Mouse (Mus musculus) C2C12 (cell line): ENCODE results near the gene Fbxl12. TPM values are rescaled to one million over a fixed set of nuclear protein-coding genes. Genes with fewer than 3 reads are reported as not detected.
"Not testable (repeated sequence)": the region's sequence is repeated elsewhere in the genome, so short reads cannot be mapped to it uniquely, and the experiment has no call there.

Source experiments
- H3K27me3 ChIP-seq: one replicate; pipeline ENCODE4 v1.6.1; 2011; ENCODE audit not compliant: control insufficient read depth, insufficient read depth, insufficient read length
- H3K36me3 ChIP-seq: one replicate; pipeline ENCODE4 v1.6.1; 2011; ENCODE audit not compliant: control insufficient read depth, insufficient read depth
- H3K4me3 ChIP-seq: one replicate; pipeline ENCODE4 v1.5.1; 2011; ENCODE audit warnings: mild to moderate bottlenecking, control low read depth; ENCODE audit not compliant: poor library complexity, insufficient read depth, severe bottlenecking
- H3K79me2 ChIP-seq: one replicate; pipeline ENCODE4 v1.6.1; 2011; ENCODE audit not compliant: control insufficient read depth, insufficient read depth
- H3K79me3 ChIP-seq: one replicate; pipeline ENCODE4 v1.6.1; 2011; ENCODE audit warnings: low read depth, control low read depth
- H3ac ChIP-seq: one replicate; pipeline ENCODE3; 2011; ENCODE audit warnings: low read depth; ENCODE audit not compliant: control insufficient read depth, insufficient read length
- CEBPB ChIP-seq: IDR thresholded peaks from one replicate; pipeline ENCODE4 v1.6.1; 2011; ENCODE audit warnings: low read depth, mild to moderate bottlenecking, control low read depth, moderate library complexity
- CTCF ChIP-seq: IDR thresholded peaks from one replicate; pipeline ENCODE4 v1.5.1; 2011; ENCODE audit not compliant: control insufficient read depth, insufficient read depth, insufficient read length
- FOSL1 ChIP-seq: IDR thresholded peaks from one replicate; pipeline ENCODE4 v1.8.0; 2011; ENCODE audit warnings: mild to moderate bottlenecking, low read length; ENCODE audit not compliant: poor library complexity, insufficient read depth, severe bottlenecking
- MAX ChIP-seq: IDR thresholded peaks from one replicate; pipeline ENCODE4 v1.6.1; 2011; ENCODE audit warnings: mild to moderate bottlenecking, control low read depth
- MYOD1 ChIP-seq: IDR thresholded peaks from one replicate; pipeline ENCODE4 v1.6.1; 2011; ENCODE audit warnings: low read depth; ENCODE audit not compliant: control insufficient read depth, insufficient read length
- MYOG ChIP-seq: IDR thresholded peaks from one replicate; pipeline ENCODE4 v1.6.1; 2011; ENCODE audit not compliant: control insufficient read depth, insufficient read length; ENCODE audit errors: extremely low read depth
- USF1 ChIP-seq: IDR thresholded peaks from one replicate; pipeline ENCODE4 v1.6.1; 2011; ENCODE audit warnings: low read depth, mild to moderate bottlenecking, control low read depth, moderate library complexity
- polyA plus RNA-seq: library from polyadenylated mRNA; unstranded; fragments of >200 nt; fragmentation: generic; extraction: Trizol; gene quantifications from one replicate; pipeline ENCODE4 v1.2.1, GENCODE M21; 2012; ENCODE audit warnings: missing spikeins

Gene Fbxl12
- polyA plus RNA-seq, 1 experiment = 7.9 TPM

- Histone ChIP-seq H3K27me3 (no peaks in the 10 kb centered on the region), H3K79me2 (peaks cover 83% of the 10 kb centered on the region), H3K79me3 (peaks cover 48% of the 10 kb centered on the region), H3ac (peak overlapping the region; percentile 15), H3K36me3 (peaks cover 5% of the 10 kb centered on the region), H3K4me3 (peak overlapping the region; percentile 95)
- TF ChIP-seq CTCF (no peak), USF1 (no peak), MYOD1 (no peak), CEBPB (no peak), MYOG (no peak), FOSL1 (no peak), MAX (no peak)
Measured at GRCm38 (mm10) chr9:20641501-20641900, 3.1 kb downstream of the Fbxl12 start.

GRCm38 (mm10) chr9:20639486-20639885 lies 5.1 kb downstream of the Fbxl12 start:
- Histone ChIP-seq H3K79me3 (peaks cover 35% of the 10 kb centered on the region), H3K27me3 (no peaks in the 10 kb centered on the region), H3K79me2 (peaks cover 63% of the 10 kb centered on the region), H3K4me3 (no peak overlapping the region), H3K36me3 (peaks cover 4% of the 10 kb centered on the region), H3ac (no peak overlapping the region)
- TF ChIP-seq FOSL1 (no peak), MAX (no peak), USF1 (no peak), MYOD1 (no peak), CEBPB (no peak), MYOG (no peak), CTCF (no peak)

- Histone ChIP-seq H3K36me3 (peaks cover 4% of the 10 kb centered on the region), H3K4me3 (no peak overlapping the region), H3K79me3 (peaks cover 28% of the 10 kb centered on the region), H3K27me3 (no peaks in the 10 kb centered on the region), H3ac (no peak overlapping the region), H3K79me2 (peaks cover 54% of the 10 kb centered on the region)
- no peak for TF ChIP-seq CEBPB
- TF ChIP-seq MYOD1 = no peak
- TF ChIP-seq CTCF = no peak
- no peak for TF ChIP-seq MYOG
- TF ChIP-seq FOSL1 = no peak
- no peak for TF ChIP-seq MAX
- no peak for TF ChIP-seq USF1
Measured at GRCm38 (mm10) chr9:20638552-20638951, 6.0 kb downstream of the Fbxl12 start.

GRCm38 (mm10) chr9:20636790-20637189 lies 7.8 kb downstream of the Fbxl12 start:
- H3K79me3 ChIP-seq = peaks cover 28% of the 10 kb centered on the region
- H3ac ChIP-seq = no peak overlapping the region
- H3K79me2 ChIP-seq = peaks cover 41% of the 10 kb centered on the region
- H3K4me3 ChIP-seq = no peak overlapping the region
- peaks cover 4% of the 10 kb centered on the region for H3K36me3 ChIP-seq
- H3K27me3 ChIP-seq = no peaks in the 10 kb centered on the region
- TF ChIP-seq CEBPB (no peak), USF1 (no peak), MYOD1 (no peak), FOSL1 (no peak), CTCF (no peak), MAX (no peak), MYOG (no peak)

- peaks cover 23% of the 10 kb centered on the region for H3K79me3 ChIP-seq
- peaks cover 4% of the 10 kb centered on the region for H3K36me3 ChIP-seq
- H3K79me2 ChIP-seq = peaks cover 36% of the 10 kb centered on the region
- H3ac ChIP-seq = no peak overlapping the region
- H3K27me3 ChIP-seq = no peaks in the 10 kb centered on the region
- H3K4me3 ChIP-seq = no peak overlapping the region
- no peak for TF ChIP-seq CTCF
- TF ChIP-seq MAX = no peak
- TF ChIP-seq CEBPB = no peak
- TF ChIP-seq USF1 = no peak
- TF ChIP-seq FOSL1 = no peak
- TF ChIP-seq MYOD1 = no peak
- no peak for TF ChIP-seq MYOG
Measured at GRCm38 (mm10) chr9:20636256-20636655, 8.3 kb downstream of the Fbxl12 start.

GRCm38 (mm10) chr9:20635676-20636075 lies 8.9 kb downstream of the Fbxl12 start:
- not testable (repeated sequence) for H3K4me3 ChIP-seq, H3K27me3 ChIP-seq, H3ac ChIP-seq, H3K36me3 ChIP-seq
- H3K79me2 ChIP-seq = peaks cover 30% of the 10 kb centered on the region
- H3K79me3 ChIP-seq = peaks cover 17% of the 10 kb centered on the region

GRCm38 (mm10) chr9:20631332-20631731 lies 13.2 kb downstream of the Fbxl12 start:
- TF ChIP-seq MAX (no peak), MYOD1 (no peak), CEBPB (no peak), CTCF (no peak), USF1 (no peak), FOSL1 (no peak), MYOG (no peak)
- Histone ChIP-seq H3K79me3 (no peaks in the 10 kb centered on the region), H3ac (no peak overlapping the region), H3K4me3 (no peak overlapping the region), H3K36me3 (no peaks in the 10 kb centered on the region), H3K79me2 (no peaks in the 10 kb centered on the region), H3K27me3 (no peaks in the 10 kb centered on the region)
